Mouse (Mus musculus) lung, postnatal 0 days (tissue): ENCODE measurements around the gene Cdc6. TPM values are rescaled to one million over a fixed set of nuclear protein-coding genes. Genes with fewer than 3 reads are reported as not detected.

Source experiments
- ATAC-seq: fragments of 200-750 bp; cut with Nextera tagmentation; 2 replicates; pipeline ENCODE4 v1.8.0; 2017; ENCODE audit warnings: moderate library complexity
- DNase-seq: peaks from one replicate; pipeline ENCODE4 v3.0.0-alpha.2; 2016; ENCODE audit warnings: low spot score
- H3K27ac ChIP-seq: fragments of 300-500 bp; sonication (generic); 2 replicates; pipeline ENCODE4 v1.5.1; 2014; ENCODE audit warnings: antibody characterized with exemption, mild to moderate bottlenecking, low read length, mixed read lengths
- H3K27me3 ChIP-seq: fragments of 300-500 bp; sonication (generic); replicated peaks from 2 replicates; pipeline ENCODE4 v1.6.1; 2014; ENCODE audit warnings: low read length, mixed read lengths; ENCODE audit not compliant: insufficient read depth
- H3K36me3 ChIP-seq: fragments of 300-500 bp; sonication (generic); 2 replicates; pipeline ENCODE4 v1.6.1; 2014; ENCODE audit warnings: low read length, mixed read lengths; ENCODE audit not compliant: insufficient read depth
- H3K4me1 ChIP-seq: fragments of 300-500 bp; sonication (generic); 2 replicates; pipeline ENCODE4 v1.6.1; 2014; ENCODE audit warnings: antibody characterized with exemption, low read depth, low read length, mixed read lengths; ENCODE audit not compliant: insufficient read depth
- H3K4me2 ChIP-seq: fragments of 300-500 bp; sonication (generic); replicated peaks from 2 replicates; pipeline ENCODE4 v1.6.1; 2014; ENCODE audit warnings: low read depth, mild to moderate bottlenecking, low read length, moderate library complexity, mixed read lengths
- H3K4me3 ChIP-seq: fragments of 300-500 bp; sonication (generic); 2 replicates; pipeline ENCODE4 v1.5.1; 2014; ENCODE audit warnings: low read depth, low read length
- H3K9ac ChIP-seq: fragments of 300-500 bp; sonication (generic); replicated peaks from 2 replicates; pipeline ENCODE4 v1.6.1; 2014; ENCODE audit warnings: low read depth, mild to moderate bottlenecking
- H3K9me3 ChIP-seq: fragments of 300-500 bp; sonication (generic); 2 replicates; pipeline ENCODE4 v1.6.1; 2016; ENCODE audit warnings: low read length, mixed read lengths
- CTCF ChIP-seq: IDR thresholded peaks from 2 replicates; pipeline ENCODE4 v1.5.1; 2016; ENCODE audit warnings: antibody characterized with exemption, mild to moderate bottlenecking
- EP300 ChIP-seq: IDR thresholded peaks from 2 replicates; pipeline ENCODE4 v1.6.1; 2016; ENCODE audit warnings: antibody characterized with exemption, mild to moderate bottlenecking, control low read depth
- WGBS: fragments of 180-500 bp; shearing (Covaris S2); extraction: QIAGEN DNeasy Blood & Tissue Kit; methylation state at CpG from one replicate; pipeline ENCODE4 v1.1.7; 2014; 5-methylcytosine and 5-hydroxymethylcytosine counted together
- polyA plus RNA-seq: library from polyadenylated mRNA; unstranded; fragments of >200 nt; fragmentation: Nextera tagmentation; extraction: Ambion mirVana; gene quantifications from 2 replicates; pipeline ENCODE4 v1.2.1, GENCODE M21; 2015

The Cdc6 gene
- polyA plus RNA-seq, 1 experiment from 2014 or later = 2.6 TPM

GRCm38 (mm10) chr11:98968079-98968478 lies 60.5 kb downstream of the Cdc6 start:
- WGBS = 36% methylated on average over 16 of the region's 16 CpGs
- H3K4me2 ChIP-seq = no peak overlapping the region
- peaks cover 28% of the 10 kb centered on the region for H3K36me3 ChIP-seq
- H3K9me3 ChIP-seq = no peaks in the 10 kb centered on the region
- H3K27me3 ChIP-seq = no peaks in the 10 kb centered on the region
- no peak; the same call in 1 of the 2 replicates for TF ChIP-seq EP300
- TF ChIP-seq CTCF = no peak
- no peak overlapping the region for H3K4me3 ChIP-seq
- DNase-seq = no peak
- H3K9ac ChIP-seq = no peak overlapping the region
- H3K4me1 ChIP-seq = peaks cover 40% of the 10 kb centered on the region
- ATAC-seq = no peak
- H3K27ac ChIP-seq = 0 out of 2 replicates have a peak overlapping the region, but pooled peaks have one; percentile 54

DNA sequence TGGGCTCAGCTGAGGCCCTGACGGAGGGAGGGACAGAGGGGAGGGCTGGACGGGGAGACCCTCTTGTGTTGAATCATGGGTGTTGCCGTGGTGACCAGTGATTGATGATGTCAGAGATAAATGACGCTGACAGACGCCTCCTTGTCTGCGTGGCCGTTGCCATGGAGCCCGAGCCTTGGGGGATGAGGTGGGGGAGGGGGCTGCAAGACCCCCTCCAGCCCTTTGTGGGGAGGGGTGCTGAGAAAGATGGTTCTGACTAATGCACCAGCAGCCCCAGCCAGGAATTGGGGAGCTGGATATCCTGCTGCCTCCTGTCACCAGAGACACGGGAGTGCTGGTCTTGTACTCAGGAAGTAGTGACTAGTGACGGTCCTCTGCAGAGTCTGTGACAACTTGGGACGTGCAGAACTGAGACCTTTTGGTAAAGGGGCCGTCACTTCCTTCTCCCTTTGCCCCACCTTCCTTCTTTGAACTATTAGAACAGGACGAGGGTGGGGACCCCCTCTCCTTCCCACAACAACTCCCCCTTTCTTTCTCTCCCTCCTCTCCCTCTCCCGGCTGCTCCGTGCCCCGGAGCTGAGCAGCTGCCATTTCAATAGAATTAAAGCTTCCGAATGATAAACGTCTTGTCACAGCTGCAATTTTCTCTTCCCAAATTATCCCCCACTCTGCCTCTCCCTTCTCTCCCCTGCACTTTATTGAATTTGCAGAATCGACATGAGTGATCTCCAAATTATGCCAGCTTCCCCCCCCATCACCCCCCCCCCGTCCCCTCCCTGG lies 61.3 kb downstream of the Cdc6 start:
- DNase-seq = peak; percentile 58
- H3K4me1 ChIP-seq = peaks cover 40% of the 10 kb centered on the region

DNA sequence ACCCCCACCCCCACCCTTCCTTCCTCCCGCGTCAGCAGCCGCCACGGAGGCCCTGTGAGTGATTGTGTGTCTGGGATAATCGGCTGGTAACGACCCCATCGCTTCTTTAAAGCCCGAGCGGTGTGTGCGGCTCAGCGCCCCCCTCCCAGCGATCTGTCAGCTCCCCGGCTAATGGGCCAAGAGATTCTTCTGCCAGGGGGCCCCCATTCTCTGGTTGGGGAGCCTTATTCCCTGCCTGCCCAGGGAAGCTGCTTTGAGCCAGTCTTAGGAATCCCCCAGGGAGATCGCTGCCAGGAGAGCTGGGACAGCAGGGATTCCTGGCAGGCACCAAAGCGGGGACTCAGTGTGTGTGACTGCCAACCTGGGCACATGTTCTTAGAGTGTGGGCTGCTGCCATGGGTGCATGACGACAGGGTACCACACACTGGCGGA lies 61.9 kb downstream of the Cdc6 start:
- H3K36me3 ChIP-seq = peaks cover 35% of the 10 kb centered on the region
- H3K27me3 ChIP-seq = no peaks in the 10 kb centered on the region
- no peak overlapping the region for H3K27ac ChIP-seq
- no peak overlapping the region for H3K9ac ChIP-seq
- ATAC-seq (no peak), DNase-seq (no peak)
- no peak overlapping the region for H3K4me2 ChIP-seq
- H3K4me3 ChIP-seq = no peak overlapping the region
- 40% methylated on average over 17 of the region's 17 CpGs for WGBS
- H3K4me1 ChIP-seq = peaks cover 34% of the 10 kb centered on the region
- no peak for TF ChIP-seq CTCF
- no peaks in the 10 kb centered on the region for H3K9me3 ChIP-seq

More for the DNA sequence above, 61.3 kb downstream of the Cdc6 start:
- peak overlapping the region; percentile 54; the same call in 1 of the 2 replicates for H3K27ac ChIP-seq
- H3K36me3 ChIP-seq = peaks cover 35% of the 10 kb centered on the region
- H3K4me2 ChIP-seq = no peak overlapping the region
- H3K27me3 ChIP-seq = no peaks in the 10 kb centered on the region
- H3K9ac ChIP-seq = no peak overlapping the region
- H3K9me3 ChIP-seq = no peaks in the 10 kb centered on the region
- 24% methylated on average over 20 of the region's 20 CpGs for WGBS
- H3K4me3 ChIP-seq = no peak overlapping the region
- ATAC-seq = peak; percentile 24
- TF ChIP-seq CTCF = no peak
- no peak for TF ChIP-seq EP300

DNA sequence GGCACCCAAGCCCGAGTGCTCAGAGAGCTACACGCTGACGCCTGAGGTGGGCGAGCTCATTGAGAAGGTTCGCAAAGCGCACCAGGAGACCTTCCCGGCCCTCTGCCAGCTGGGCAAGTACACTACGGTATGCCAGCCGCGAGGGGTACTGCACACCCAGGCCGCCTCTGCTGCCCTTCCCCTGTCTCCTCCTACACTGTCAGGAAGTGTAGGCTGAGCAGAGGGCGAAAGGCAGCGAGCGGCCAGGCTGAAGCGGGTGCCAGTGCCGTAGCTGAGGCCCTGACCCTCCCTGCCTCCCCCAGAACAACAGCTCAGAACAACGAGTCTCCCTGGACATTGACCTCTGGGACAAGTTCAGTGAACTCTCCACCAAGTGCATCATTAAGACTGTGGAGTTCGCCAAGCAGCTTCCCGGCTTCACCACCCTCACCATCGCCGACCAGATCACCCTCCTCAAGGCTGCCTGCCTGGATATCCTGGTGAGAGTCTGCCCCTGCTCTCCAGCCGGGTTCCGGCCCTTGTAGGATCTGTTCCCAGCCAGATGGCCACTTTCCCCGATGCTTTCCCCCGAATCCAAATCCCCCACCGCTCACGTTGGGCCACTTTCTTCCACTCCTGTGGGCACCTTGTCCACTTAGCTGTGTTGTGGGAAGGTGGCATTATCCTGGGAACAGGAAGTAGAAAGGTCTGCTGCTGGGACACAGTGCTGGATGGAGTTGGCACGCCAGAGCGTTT lies 62.8 kb downstream of the Cdc6 start:
- Histone ChIP-seq H3K9ac (no peak overlapping the region), H3K4me1 (peaks cover 26% of the 10 kb centered on the region), H3K27ac (no peak overlapping the region), H3K9me3 (no peaks in the 10 kb centered on the region), H3K36me3 (peaks cover 35% of the 10 kb centered on the region), H3K27me3 (no peaks in the 10 kb centered on the region), H3K4me3 (no peak overlapping the region), H3K4me2 (no peak overlapping the region)
- no peak for ATAC-seq
- WGBS = 64% methylated on average over 29 of the region's 29 CpGs
- DNase-seq = no peak
- TF ChIP-seq CTCF (no peak), EP300 (no peak)

- no peak for TF ChIP-seq CTCF
- TF ChIP-seq EP300 = no peak
- Histone ChIP-seq H3K27me3 (no peaks in the 10 kb centered on the region), H3K36me3 (peaks cover 32% of the 10 kb centered on the region; the same call in 1 of the 2 replicates), H3K4me3 (no peak overlapping the region), H3K27ac (no peak overlapping the region), H3K4me1 (peaks cover 18% of the 10 kb centered on the region), H3K9ac (no peak overlapping the region), H3K4me2 (no peak overlapping the region), H3K9me3 (no peaks in the 10 kb centered on the region)
- no peak for ATAC-seq
- DNase-seq = no peak
- WGBS = 72% methylated on average over 23 of the region's 23 CpGs
Observed at GRCm38 (mm10) chr11:98971316-98972031, 63.9 kb downstream of the Cdc6 start.

GRCm38 (mm10) chr11:98972215-98972614 lies 64.6 kb downstream of the Cdc6 start:
- DNase-seq = peak; percentile 70
- no peaks in the 10 kb centered on the region for H3K9me3 ChIP-seq
- ATAC-seq = peak; percentile 13; the same call in 1 of the 2 replicates
- no peak overlapping the region for H3K27ac ChIP-seq
- H3K4me1 ChIP-seq = peaks cover 13% of the 10 kb centered on the region
- peaks cover 32% of the 10 kb centered on the region; the same call in 1 of the 2 replicates for H3K36me3 ChIP-seq
- TF ChIP-seq CTCF (peak; percentile 95), EP300 (no peak)
- no peak overlapping the region for H3K4me3 ChIP-seq
- no peaks in the 10 kb centered on the region for H3K27me3 ChIP-seq
- no peak overlapping the region for H3K4me2 ChIP-seq
- H3K9ac ChIP-seq = no peak overlapping the region
- 53% methylated on average over 9 of the region's 9 CpGs for WGBS
